Mouse (Mus musculus) embryonic facial prominence, embryonic 12.5 days (tissue): Measurements from ENCODE around the gene Klf3. TPM values are rescaled to one million over a fixed set of nuclear protein-coding genes. Genes with fewer than 3 reads are reported as not detected.

Experiments
- ATAC-seq: fragments of 200-750 bp; cut with Nextera tagmentation; 2 replicates; pipeline ENCODE4 v1.8.0; 2017; ENCODE audit not compliant: insufficient number of reproducible peaks, insufficient read depth, low FRiP score, low TSS enrichment
- H3K27ac ChIP-seq: fragments of 300-500 bp; sonication (generic); 2 replicates; pipeline ENCODE4 v1.5.1; 2016; ENCODE audit warnings: mild to moderate bottlenecking
- H3K27me3 ChIP-seq: fragments of 300-500 bp; sonication (generic); 2 replicates; pipeline ENCODE4 v1.6.1; 2016; ENCODE audit warnings: mild to moderate bottlenecking, moderate library complexity
- H3K36me3 ChIP-seq: fragments of 300-500 bp; sonication (generic); 2 replicates; pipeline ENCODE4 v1.6.1; 2016; ENCODE audit warnings: mild to moderate bottlenecking
- H3K4me1 ChIP-seq: fragments of 300-500 bp; sonication (generic); 2 replicates; pipeline ENCODE4 v1.6.1; 2016
- H3K4me2 ChIP-seq: fragments of 300-500 bp; sonication (generic); replicated peaks from 2 replicates; pipeline ENCODE4 v1.6.1; 2016; ENCODE audit warnings: mild to moderate bottlenecking, moderate library complexity
- H3K4me3 ChIP-seq: fragments of 300-500 bp; sonication (generic); 2 replicates; pipeline ENCODE4 v1.5.1; 2016; ENCODE audit warnings: mild to moderate bottlenecking
- H3K9ac ChIP-seq: fragments of 300-500 bp; sonication (generic); 2 replicates; pipeline ENCODE4 v1.6.1; 2016; ENCODE audit warnings: mild to moderate bottlenecking, moderate library complexity
- H3K9me3 ChIP-seq: fragments of 300-500 bp; sonication (generic); 2 replicates; pipeline ENCODE4 v1.6.1; 2016; ENCODE audit warnings: mild to moderate bottlenecking, moderate library complexity
- WGBS: fragments of 180-500 bp; shearing (Covaris S2); methylation state at CpG from one replicate; pipeline ENCODE4 v1.1.7; 2016; 5-methylcytosine and 5-hydroxymethylcytosine counted together
- polyA plus RNA-seq: library from polyadenylated mRNA; unstranded; fragments of >200 nt; fragmentation: Nextera tagmentation; extraction: Ambion mirVana; gene quantifications from 2 replicates; pipeline ENCODE4 v1.2.1, GENCODE M21; 2016

The Klf3 gene
- polyA plus RNA-seq, 1 experiment from 2014 or later, result 50.8 TPM

DNA sequence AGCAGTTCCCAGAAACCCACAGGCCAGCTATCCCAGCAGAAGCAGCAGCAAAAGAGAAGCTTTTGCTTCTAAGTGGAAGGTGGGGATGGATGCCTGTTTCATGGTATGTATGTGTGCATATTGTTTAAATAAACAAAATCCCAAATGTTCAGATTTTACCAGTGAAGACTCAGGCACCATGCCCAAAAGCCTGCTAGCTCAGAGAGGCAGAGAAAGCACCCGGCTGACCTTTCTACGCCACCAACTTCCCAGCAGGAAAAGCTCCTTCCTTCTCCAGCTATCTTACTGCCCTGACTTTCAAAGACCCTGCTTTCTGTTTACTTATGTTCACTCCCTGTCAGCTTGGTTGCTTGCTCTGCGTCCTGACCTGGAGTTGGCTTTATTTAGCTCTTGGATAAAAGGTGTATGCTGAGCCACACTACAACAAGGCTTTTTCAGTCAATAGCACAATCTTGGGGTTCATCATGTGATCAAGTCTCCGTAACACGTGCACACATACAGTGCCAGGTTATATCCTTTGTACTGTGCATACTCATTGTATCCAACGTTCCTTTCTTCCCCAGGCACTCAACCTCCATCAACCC lies 35.9 kb downstream of the Klf3 start:
- Histone ChIP-seq H3K4me2 (no peak overlapping the region), H3K4me3 (no peak overlapping the region), H3K4me1 (peaks cover 6% of the 10 kb centered on the region; the same call in 1 of the 2 replicates), H3K27ac (no peak overlapping the region), H3K36me3 (no peaks in the 10 kb centered on the region), H3K9ac (no peak overlapping the region), H3K27me3 (no peaks in the 10 kb centered on the region), H3K9me3 (peaks cover 7% of the 10 kb centered on the region; the same call in 1 of the 2 replicates)
- WGBS, result 74% methylated on average over 6 of the region's 6 CpGs
- ATAC-seq, result no peak

DNA sequence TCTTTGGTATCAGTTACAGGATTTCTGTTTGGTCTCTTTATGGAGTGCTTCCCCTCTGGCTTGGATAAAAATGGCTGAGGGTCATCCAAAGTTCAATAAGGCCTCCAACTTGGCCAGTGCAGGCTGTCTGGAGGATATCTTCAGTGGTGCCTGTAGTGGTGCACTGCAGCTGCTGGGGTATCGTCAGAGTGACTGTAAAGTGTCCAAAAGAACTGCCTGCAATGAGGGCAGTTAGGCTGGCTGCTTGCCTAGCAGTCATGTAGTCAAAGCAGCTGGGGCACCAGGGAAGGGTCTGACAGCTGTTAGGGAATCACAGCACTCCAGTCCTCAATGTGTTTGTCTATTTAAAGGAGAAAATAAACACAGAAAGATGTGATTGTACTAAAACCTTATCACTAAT lies 36.9 kb downstream of the Klf3 start:
- 42% methylated on average over 1 of the region's 1 CpGs for WGBS
- peaks cover 8% of the 10 kb centered on the region; the same call in 1 of the 2 replicates for H3K9me3 ChIP-seq
- H3K4me3 ChIP-seq, result no peak overlapping the region
- peak; percentile 52; the same call in 1 of the 2 replicates for ATAC-seq
- H3K4me2 ChIP-seq, result no peak overlapping the region
- peaks cover 6% of the 10 kb centered on the region; the same call in 1 of the 2 replicates for H3K4me1 ChIP-seq
- H3K27ac ChIP-seq, result no peak overlapping the region
- no peak overlapping the region for H3K9ac ChIP-seq
- no peaks in the 10 kb centered on the region for H3K36me3 ChIP-seq
- no peaks in the 10 kb centered on the region for H3K27me3 ChIP-seq

DNA sequence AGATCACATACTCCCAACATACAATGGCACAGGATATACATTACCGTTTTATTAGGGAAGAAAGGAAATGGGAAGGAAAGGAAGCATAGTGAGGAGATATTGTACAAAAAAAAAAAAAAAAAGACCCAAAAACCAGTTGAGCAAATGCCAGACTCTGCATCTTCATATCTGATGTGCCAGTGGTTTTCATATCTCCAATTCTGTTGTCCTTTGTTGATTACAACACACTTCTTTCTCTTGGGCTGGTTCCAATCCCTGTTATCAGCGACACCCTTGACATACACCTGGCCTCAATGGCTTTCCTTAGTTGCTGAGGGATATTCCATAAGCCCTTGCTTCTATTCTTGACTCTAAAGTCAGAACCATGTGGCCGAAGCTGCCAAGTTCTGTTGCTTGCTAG lies 41.4 kb downstream of the Klf3 start:
- Histone ChIP-seq H3K36me3 (no peaks in the 10 kb centered on the region), H3K4me1 (peaks cover 5% of the 10 kb centered on the region; the same call in 1 of the 2 replicates), H3K4me3 (no peak overlapping the region), H3K9me3 (peaks cover 8% of the 10 kb centered on the region; the same call in 1 of the 2 replicates), H3K27me3 (no peaks in the 10 kb centered on the region), H3K4me2 (no peak overlapping the region), H3K27ac (no peak overlapping the region), H3K9ac (no peak overlapping the region)
- ATAC-seq, result no peak
- 92% methylated on average over 3 of the region's 3 CpGs for WGBS

DNA sequence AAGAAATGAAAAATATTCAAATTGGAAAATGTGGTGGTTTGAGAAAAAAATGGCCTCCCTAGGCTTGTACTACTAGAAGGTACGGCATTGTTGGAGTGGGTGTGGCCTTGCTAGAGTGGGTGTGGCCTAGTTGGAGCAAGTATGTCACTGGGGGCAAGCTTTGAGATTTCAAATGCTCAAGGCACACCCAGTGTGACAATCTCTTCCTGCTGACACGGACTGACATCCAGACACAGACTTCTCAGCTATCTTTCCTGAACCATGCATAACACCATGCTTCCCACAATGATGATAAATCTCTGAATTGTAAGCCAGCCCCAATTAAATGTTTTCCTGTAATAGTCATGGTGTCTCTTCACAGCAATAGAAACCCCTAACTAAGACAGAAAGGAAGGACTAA lies 44.1 kb downstream of the Klf3 start:
- ATAC-seq, result no peak
- WGBS, result 69% methylated on average over 2 of the region's 2 CpGs
- Histone ChIP-seq H3K4me3 (no peak overlapping the region), H3K27ac (no peak overlapping the region), H3K4me1 (no peaks in the 10 kb centered on the region), H3K9ac (no peak overlapping the region), H3K27me3 (no peaks in the 10 kb centered on the region), H3K36me3 (no peaks in the 10 kb centered on the region), H3K9me3 (peaks cover 8% of the 10 kb centered on the region; the same call in 1 of the 2 replicates), H3K4me2 (no peak overlapping the region)

DNA sequence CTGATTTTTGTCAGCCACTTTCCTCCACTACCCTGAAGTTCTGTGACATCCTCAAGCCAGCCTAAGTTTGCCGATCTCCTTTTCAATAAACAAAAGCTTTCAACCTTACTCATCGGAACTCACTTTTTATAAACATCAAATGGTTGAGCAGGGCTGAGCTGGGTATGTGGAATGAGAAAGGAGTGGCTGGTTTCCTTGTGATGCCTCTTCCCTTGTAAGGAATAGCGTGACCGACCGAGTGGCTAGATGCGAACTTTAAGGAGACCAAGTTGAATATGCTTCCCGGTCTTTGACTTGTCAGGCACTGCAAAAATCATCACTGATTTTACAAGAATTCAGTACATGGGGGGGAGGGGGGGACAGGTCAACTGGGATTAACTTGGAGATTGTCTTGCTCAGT lies 46.7 kb downstream of the Klf3 start:
- no peak overlapping the region for H3K4me2 ChIP-seq
- no peak overlapping the region for H3K27ac ChIP-seq
- H3K36me3 ChIP-seq, result no peaks in the 10 kb centered on the region
- WGBS, result 82% methylated on average over 7 of the region's 7 CpGs
- H3K4me3 ChIP-seq, result no peak overlapping the region
- H3K9me3 ChIP-seq, result peaks cover under 1% of the 10 kb centered on the region; the same call in 1 of the 2 replicates
- no peaks in the 10 kb centered on the region for H3K27me3 ChIP-seq
- H3K4me1 ChIP-seq, result no peaks in the 10 kb centered on the region
- ATAC-seq, result no peak
- H3K9ac ChIP-seq, result no peak overlapping the region

DNA sequence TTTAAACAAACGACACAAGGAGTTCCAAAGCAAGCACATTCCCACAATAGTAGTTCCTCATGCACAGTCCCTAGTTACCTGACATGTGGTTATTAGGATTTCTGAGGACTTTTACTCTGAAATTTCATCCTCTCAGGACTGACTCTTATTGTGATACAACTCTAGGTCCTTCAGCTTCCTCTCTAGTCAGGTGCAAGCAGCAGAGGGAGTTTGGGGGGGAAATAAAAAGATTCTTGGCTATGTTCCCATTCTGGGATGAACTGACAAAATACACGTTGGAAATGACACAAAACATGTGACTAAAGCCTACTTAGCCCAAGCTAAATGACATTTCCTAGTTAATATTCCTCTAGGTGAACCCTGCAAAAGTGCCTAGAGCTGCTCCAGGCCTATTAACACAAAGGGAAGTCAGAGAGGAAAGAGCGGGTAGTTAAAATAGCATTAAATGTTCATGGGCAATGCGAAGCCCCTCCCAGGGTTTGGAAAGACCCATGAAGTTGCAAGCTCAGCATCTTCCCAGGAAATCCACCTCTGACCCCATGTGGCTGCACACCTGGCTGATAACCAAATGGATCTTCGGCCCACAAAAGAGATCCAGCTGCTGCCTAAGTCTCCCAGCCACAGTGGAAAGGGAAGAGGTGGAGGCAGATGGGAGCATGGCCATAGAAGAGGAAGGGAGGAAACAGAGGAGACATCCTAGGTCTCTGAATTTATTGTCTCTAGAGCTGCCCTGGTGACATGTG lies 49.6 kb downstream of the Klf3 start:
- no peak overlapping the region for H3K4me2 ChIP-seq
- H3K27ac ChIP-seq, result peak overlapping the region; percentile 41; the same call in 1 of the 2 replicates
- H3K27me3 ChIP-seq, result no peaks in the 10 kb centered on the region
- no peak for ATAC-seq
- H3K9ac ChIP-seq, result no peak overlapping the region
- peaks cover 3% of the 10 kb centered on the region; the same call in 1 of the 2 replicates for H3K9me3 ChIP-seq
- no peak overlapping the region for H3K4me3 ChIP-seq
- H3K4me1 ChIP-seq, result no peaks in the 10 kb centered on the region
- H3K36me3 ChIP-seq, result no peaks in the 10 kb centered on the region
- WGBS, result 52% methylated on average over 5 of the region's 5 CpGs

DNA sequence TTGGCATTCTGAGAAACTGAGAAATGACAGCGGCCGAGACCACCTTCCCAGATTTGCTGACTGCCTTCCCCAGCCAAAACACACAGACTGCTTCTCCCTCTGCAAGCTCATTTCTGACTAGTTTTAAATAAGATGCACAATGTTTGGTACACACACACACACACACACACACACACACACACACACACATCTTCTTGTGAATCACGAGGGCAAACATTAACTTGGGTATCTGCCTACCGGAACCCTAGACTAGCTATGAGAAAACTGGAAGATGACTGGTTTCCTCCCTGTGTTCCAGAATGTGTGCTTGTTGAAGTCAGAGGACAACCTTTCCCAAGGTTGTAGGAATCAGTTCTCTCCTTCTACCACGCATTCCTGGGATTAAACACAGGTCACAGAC lies 50.2 kb downstream of the Klf3 start:
- WGBS, result 87% methylated on average over 5 of the region's 5 CpGs
- Histone ChIP-seq H3K4me3 (no peak overlapping the region), H3K9me3 (peaks cover 3% of the 10 kb centered on the region; the same call in 1 of the 2 replicates), H3K27ac (peak overlapping the region; percentile 41; the same call in 1 of the 2 replicates), H3K4me1 (no peaks in the 10 kb centered on the region), H3K27me3 (no peaks in the 10 kb centered on the region), H3K36me3 (no peaks in the 10 kb centered on the region), H3K4me2 (no peak overlapping the region), H3K9ac (no peak overlapping the region)
- no peak for ATAC-seq

DNA sequence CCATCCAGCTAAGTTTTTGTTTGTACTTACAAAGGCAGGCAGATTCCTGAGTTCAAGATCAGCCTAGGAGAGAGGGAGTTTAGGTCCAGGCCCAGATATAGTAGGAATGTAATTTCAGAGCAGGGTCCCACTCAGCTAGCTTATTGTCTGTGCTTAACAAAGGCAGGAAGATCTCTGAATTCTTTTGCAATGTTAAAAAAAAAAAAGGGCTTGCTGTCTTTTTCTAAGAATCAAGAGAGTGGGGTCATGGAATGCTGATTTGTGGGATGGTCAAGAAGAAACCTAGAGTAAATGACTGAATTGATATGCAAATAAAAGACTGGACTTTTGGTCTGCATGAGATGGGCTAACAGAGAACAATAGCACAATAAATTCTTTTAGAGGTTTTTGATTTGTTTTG lies 52.0 kb downstream of the Klf3 start:
- no peaks in the 10 kb centered on the region for H3K4me1 ChIP-seq
- H3K9ac ChIP-seq, result no peak overlapping the region
- H3K27me3 ChIP-seq, result no peaks in the 10 kb centered on the region
- H3K4me2 ChIP-seq, result no peak overlapping the region
- no peak overlapping the region for H3K4me3 ChIP-seq
- no peak overlapping the region for H3K27ac ChIP-seq
- H3K9me3 ChIP-seq, result peaks cover 3% of the 10 kb centered on the region; the same call in 1 of the 2 replicates
- ATAC-seq, result no peak
- no peaks in the 10 kb centered on the region for H3K36me3 ChIP-seq

DNA sequence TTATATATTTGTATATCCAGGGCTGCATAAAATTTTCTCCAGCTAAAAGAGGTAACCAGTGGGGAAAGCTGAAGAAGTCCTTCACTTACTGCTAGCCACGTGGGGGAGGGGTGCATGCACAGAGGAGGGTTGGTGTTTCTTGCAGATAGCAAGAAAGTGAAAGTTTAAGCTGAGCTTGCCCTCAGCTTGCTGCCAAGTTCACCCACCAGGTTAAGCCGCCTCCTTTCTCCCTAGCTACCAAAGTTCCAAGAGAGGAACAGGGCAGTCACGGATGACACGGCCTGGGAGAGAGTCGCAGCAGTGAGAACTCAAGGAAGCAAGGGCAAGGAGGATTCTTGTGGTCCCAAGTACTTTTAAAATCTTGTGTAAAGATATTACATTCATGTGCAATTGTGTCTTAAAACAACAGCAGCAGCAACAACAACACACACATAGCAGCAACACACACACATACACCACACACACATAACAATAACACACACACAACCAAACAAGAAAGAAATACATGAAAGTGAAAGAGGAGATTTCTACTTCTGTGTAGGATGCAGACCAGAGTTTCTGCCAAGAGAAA lies 57.8 kb downstream of the Klf3 start:
- Histone ChIP-seq H3K27ac (peak overlapping the region; percentile 79), H3K36me3 (no peaks in the 10 kb centered on the region), H3K4me3 (no peak overlapping the region), H3K9me3 (no peaks in the 10 kb centered on the region), H3K27me3 (no peaks in the 10 kb centered on the region), H3K4me1 (peaks cover 22% of the 10 kb centered on the region), H3K9ac (no peak overlapping the region), H3K4me2 (peak overlapping the region; percentile 31)
- no peak for ATAC-seq
- WGBS, result 59% methylated on average over 5 of the region's 5 CpGs

DNA sequence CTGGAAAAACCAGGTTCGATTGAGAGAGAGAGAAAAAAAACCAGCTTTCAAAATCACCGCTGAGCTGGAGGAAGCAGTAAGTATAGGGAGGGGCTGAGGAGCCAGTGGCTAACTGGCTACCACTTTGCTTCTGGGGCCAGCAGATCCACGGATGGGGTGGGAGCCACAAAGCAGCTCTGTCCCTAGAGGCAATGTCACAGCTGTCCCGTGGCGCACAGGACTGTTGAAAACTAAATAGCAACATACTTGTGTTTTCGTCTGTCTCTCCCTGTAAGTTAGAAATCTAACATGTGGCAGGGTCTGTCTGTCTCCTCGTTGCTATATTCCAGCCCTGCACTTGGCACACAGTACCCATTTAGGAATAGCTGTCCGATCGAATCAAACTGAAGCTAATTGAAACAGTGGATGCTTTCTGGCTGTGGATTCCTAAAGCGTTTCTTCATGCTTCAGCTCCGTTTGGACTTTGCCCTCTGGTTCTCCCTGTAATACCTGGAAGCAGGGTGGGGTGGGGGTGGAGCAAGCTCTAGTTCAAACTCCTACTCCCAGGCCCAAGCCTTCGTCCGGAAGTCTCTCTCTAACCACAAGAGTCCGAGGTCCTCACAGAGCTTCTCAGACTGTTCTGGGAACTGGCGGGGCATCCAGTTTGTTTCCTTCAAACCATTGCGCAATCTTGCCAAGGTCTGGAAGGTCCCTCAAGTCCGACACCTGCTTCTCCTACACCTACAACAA lies 58.4 kb downstream of the Klf3 start:
- H3K4me1 ChIP-seq, result peaks cover 22% of the 10 kb centered on the region
- WGBS, result 42% methylated on average over 17 of the region's 17 CpGs
- H3K9me3 ChIP-seq, result no peaks in the 10 kb centered on the region
- peak overlapping the region; percentile 79 for H3K27ac ChIP-seq
- peak; percentile 57; the same call in 1 of the 2 replicates for ATAC-seq
- H3K4me3 ChIP-seq, result no peak overlapping the region
- H3K4me2 ChIP-seq, result peak overlapping the region; percentile 31
- H3K9ac ChIP-seq, result no peak overlapping the region
- no peaks in the 10 kb centered on the region for H3K27me3 ChIP-seq
- no peaks in the 10 kb centered on the region for H3K36me3 ChIP-seq

DNA sequence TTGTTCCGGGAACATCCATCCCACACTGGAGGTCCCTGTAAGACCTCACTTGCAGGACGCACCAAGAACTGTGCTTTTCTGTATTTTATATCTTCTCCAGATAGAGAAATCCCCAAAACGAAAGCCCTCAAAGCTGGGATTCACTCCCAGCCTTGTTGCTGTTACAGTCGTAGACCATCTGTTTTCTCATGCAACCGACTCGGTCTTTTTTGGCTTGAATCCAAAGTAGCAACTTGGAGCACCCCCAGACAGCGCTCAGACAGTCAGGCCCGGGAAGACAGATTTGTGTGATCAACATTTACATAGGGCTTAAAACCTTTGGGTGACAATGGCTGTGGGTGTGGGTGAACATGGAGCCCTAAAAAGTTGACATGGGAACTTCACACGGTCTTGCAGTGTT lies 59.1 kb downstream of the Klf3 start:
- Histone ChIP-seq H3K9me3 (no peaks in the 10 kb centered on the region), H3K27ac (peak overlapping the region; percentile 79), H3K4me1 (peaks cover 22% of the 10 kb centered on the region), H3K9ac (no peak overlapping the region), H3K36me3 (no peaks in the 10 kb centered on the region), H3K4me2 (0 out of 2 replicates have a peak overlapping the region, but pooled peaks have one; percentile 31), H3K4me3 (no peak overlapping the region), H3K27me3 (no peaks in the 10 kb centered on the region)
- ATAC-seq, result no peak
- 63% methylated on average over 9 of the region's 9 CpGs for WGBS
